Mouse (Mus musculus): ENCODE results near the gene Dpp3. TPM values are rescaled to one million over a fixed set of nuclear protein-coding genes. Genes with fewer than 3 reads are reported as not detected.

Gene Dpp3
- polyA plus RNA-seq (2015; fragmentation: Illumina TruSeq; extraction: RNeasy Lipid Tissue Mini Kit (QIAGEN cat#74804); ENCODE audit: low read depth, low replicate concordance): 45.4 TPM

GRCm38 (mm10) chr19:4927904-4928531, at the start of gene Dpp3:
TSS of gene Dpp3 (minus strand) at chr19:4928287.

GRCm38 (mm10) chr19:4961928-4962601, 34.0 kb upstream of the Dpp3 start, which contains the start of gene Mrpl11:
TSS of gene Mrpl11 (plus strand) at chr19:4962147.

GRCm38 (mm10) chr19:4942551-4943252, 14.6 kb upstream of the Dpp3 start, which contains the start of gene Peli3:
TSS of gene Peli3 (minus strand) at chr19:4943127.

GRCm38 (mm10) chr19:4905979-4906794, 21.9 kb downstream of the Dpp3 start, which contains the start of gene Bbs1:
TSS of gene Bbs1 (minus strand) at chr19:4906628.

GRCm38 (mm10) chr19:4878405-4879323, 49.4 kb downstream of the Dpp3 start, which contains the start of gene Zdhhc24:
TSS of gene Zdhhc24 (plus strand) at chr19:4878668.

GRCm38 (mm10) chr19:4877785-4878184, 50.3 kb downstream of the Dpp3 start, which contains the start of gene Actn3:
TSS of gene Actn3 (minus strand) at chr19:4877909.

Other genes starting within 250 kb of the Dpp3 start
- 2.2 TPM for gene Gm960, start 229.6 kb downstream of the Dpp3 start, polyA plus RNA-seq (2015; fragmentation: Illumina TruSeq; extraction: RNeasy Lipid Tissue Mini Kit (QIAGEN cat#74804); ENCODE audit: low read depth, low replicate concordance)
- 238 TPM for gene Sptbn2, start 217.1 kb downstream of the Dpp3 start, polyA plus RNA-seq (2015; fragmentation: Illumina TruSeq; extraction: RNeasy Lipid Tissue Mini Kit (QIAGEN cat#74804); ENCODE audit: low read depth, low replicate concordance)
- gene Rbm4b, start 171.8 kb downstream of the Dpp3 start, polyA plus RNA-seq (2015; fragmentation: Illumina TruSeq; extraction: RNeasy Lipid Tissue Mini Kit (QIAGEN cat#74804); ENCODE audit: low read depth, low replicate concordance): 28.5 TPM
- gene Rbm4, start 134.4 kb downstream of the Dpp3 start, polyA plus RNA-seq (2015; fragmentation: Illumina TruSeq; extraction: RNeasy Lipid Tissue Mini Kit (QIAGEN cat#74804); ENCODE audit: low read depth, low replicate concordance): 41.4 TPM
- 15.5 TPM for gene Gm21992, start 116.7 kb downstream of the Dpp3 start, polyA plus RNA-seq (2015; fragmentation: Illumina TruSeq; extraction: RNeasy Lipid Tissue Mini Kit (QIAGEN cat#74804); ENCODE audit: low read depth, low replicate concordance)
- 18.0 TPM for gene Rbm14, start 116.7 kb downstream of the Dpp3 start, polyA plus RNA-seq (2015; fragmentation: Illumina TruSeq; extraction: RNeasy Lipid Tissue Mini Kit (QIAGEN cat#74804); ENCODE audit: low read depth, low replicate concordance)
- gene Ccs, start 89.0 kb downstream of the Dpp3 start, polyA plus RNA-seq (2015; fragmentation: Illumina TruSeq; extraction: RNeasy Lipid Tissue Mini Kit (QIAGEN cat#74804); ENCODE audit: low read depth, low replicate concordance): 37.6 TPM
- gene Ccdc87, start 88.9 kb downstream of the Dpp3 start, polyA plus RNA-seq (2015; fragmentation: Illumina TruSeq; extraction: RNeasy Lipid Tissue Mini Kit (QIAGEN cat#74804); ENCODE audit: low read depth, low replicate concordance): 1.8 TPM
- gene Ctsf, start 73.2 kb downstream of the Dpp3 start, polyA plus RNA-seq (2015; fragmentation: Illumina TruSeq; extraction: RNeasy Lipid Tissue Mini Kit (QIAGEN cat#74804); ENCODE audit: low read depth, low replicate concordance): 85.3 TPM
- 1.2 TPM for gene Actn3, start 50.4 kb downstream of the Dpp3 start, polyA plus RNA-seq (2015; fragmentation: Illumina TruSeq; extraction: RNeasy Lipid Tissue Mini Kit (QIAGEN cat#74804); ENCODE audit: low read depth, low replicate concordance)
- gene Zdhhc24, start 49.6 kb downstream of the Dpp3 start, polyA plus RNA-seq (2015; fragmentation: Illumina TruSeq; extraction: RNeasy Lipid Tissue Mini Kit (QIAGEN cat#74804); ENCODE audit: low read depth, low replicate concordance): 23.6 TPM
- 26.4 TPM for gene Bbs1, start 21.7 kb downstream of the Dpp3 start, polyA plus RNA-seq (2015; fragmentation: Illumina TruSeq; extraction: RNeasy Lipid Tissue Mini Kit (QIAGEN cat#74804); ENCODE audit: low read depth, low replicate concordance)
- gene Peli3, start 14.8 kb upstream of the Dpp3 start, polyA plus RNA-seq (2015; fragmentation: Illumina TruSeq; extraction: RNeasy Lipid Tissue Mini Kit (QIAGEN cat#74804); ENCODE audit: low read depth, low replicate concordance): 16.6 TPM
- gene Mrpl11, start 33.9 kb upstream of the Dpp3 start, polyA plus RNA-seq (2015; fragmentation: Illumina TruSeq; extraction: RNeasy Lipid Tissue Mini Kit (QIAGEN cat#74804); ENCODE audit: low read depth, low replicate concordance): 106 TPM
- gene Npas4, start 62.0 kb upstream of the Dpp3 start, polyA plus RNA-seq (2015; fragmentation: Illumina TruSeq; extraction: RNeasy Lipid Tissue Mini Kit (QIAGEN cat#74804); ENCODE audit: low read depth, low replicate concordance): 12.4 TPM
- 14.1 TPM for gene Slc29a2, start 95.6 kb upstream of the Dpp3 start, polyA plus RNA-seq (2015; fragmentation: Illumina TruSeq; extraction: RNeasy Lipid Tissue Mini Kit (QIAGEN cat#74804); ENCODE audit: low read depth, low replicate concordance)
- 133 TPM for gene B4gat1, start 110.5 kb upstream of the Dpp3 start, polyA plus RNA-seq (2015; fragmentation: Illumina TruSeq; extraction: RNeasy Lipid Tissue Mini Kit (QIAGEN cat#74804); ENCODE audit: low read depth, low replicate concordance)
- 3.9 TPM for gene AC124502.3, start 110.6 kb upstream of the Dpp3 start, polyA plus RNA-seq (2015; fragmentation: Illumina TruSeq; extraction: RNeasy Lipid Tissue Mini Kit (QIAGEN cat#74804); ENCODE audit: low read depth, low replicate concordance)
- gene Brms1, start 113.1 kb upstream of the Dpp3 start, polyA plus RNA-seq (2015; fragmentation: Illumina TruSeq; extraction: RNeasy Lipid Tissue Mini Kit (QIAGEN cat#74804); ENCODE audit: low read depth, low replicate concordance): 31.7 TPM
- 38.7 TPM for gene Rin1, start 122.2 kb upstream of the Dpp3 start, polyA plus RNA-seq (2015; fragmentation: Illumina TruSeq; extraction: RNeasy Lipid Tissue Mini Kit (QIAGEN cat#74804); ENCODE audit: low read depth, low replicate concordance)
- 3.2 TPM for gene Cd248, start 139.8 kb upstream of the Dpp3 start, polyA plus RNA-seq (2015; fragmentation: Illumina TruSeq; extraction: RNeasy Lipid Tissue Mini Kit (QIAGEN cat#74804); ENCODE audit: low read depth, low replicate concordance)
- 107 TPM for gene Tmem151a, start 157.2 kb upstream of the Dpp3 start, polyA plus RNA-seq (2015; fragmentation: Illumina TruSeq; extraction: RNeasy Lipid Tissue Mini Kit (QIAGEN cat#74804); ENCODE audit: low read depth, low replicate concordance)
- gene Yif1a, start 160.3 kb upstream of the Dpp3 start, polyA plus RNA-seq (2015; fragmentation: Illumina TruSeq; extraction: RNeasy Lipid Tissue Mini Kit (QIAGEN cat#74804); ENCODE audit: low read depth, low replicate concordance): 32.8 TPM
- 266 TPM for gene Cnih2, start 170.2 kb upstream of the Dpp3 start, polyA plus RNA-seq (2015; fragmentation: Illumina TruSeq; extraction: RNeasy Lipid Tissue Mini Kit (QIAGEN cat#74804); ENCODE audit: low read depth, low replicate concordance)
- 157 TPM for gene Rab1b, start 178.8 kb upstream of the Dpp3 start, polyA plus RNA-seq (2015; fragmentation: Illumina TruSeq; extraction: RNeasy Lipid Tissue Mini Kit (QIAGEN cat#74804); ENCODE audit: low read depth, low replicate concordance)
- gene Klc2, start 190.3 kb upstream of the Dpp3 start, polyA plus RNA-seq (2015; fragmentation: Illumina TruSeq; extraction: RNeasy Lipid Tissue Mini Kit (QIAGEN cat#74804); ENCODE audit: low read depth, low replicate concordance): 211 TPM